Mouse (Mus musculus) kidney, postnatal 10 days (tissue): ENCODE data around the gene Pole3.

Experiments used
- DNase-seq: peaks from one replicate; pipeline ENCODE4 v3.0.0; 2021; ENCODE audit warnings: mixed read lengths

Pole3 gene

GRCm38 (mm10) chr4:62524651-62525488, at the start of gene Pole3, which contains the start of gene 4933430I17Rik:
Gene Pole3 (minus strand): TSS chr4:62525068.
Gene 4933430I17Rik (plus strand): TSS chr4:62525369.
- DNase-seq, result peak; percentile 98

- no peak for DNase-seq
Measured at GRCm38 (mm10) chr4:62570029-62570428, 45.2 kb upstream of the Pole3 start.

- no peak for DNase-seq
Measured at GRCm38 (mm10) chr4:62569603-62570002, 44.7 kb upstream of the Pole3 start.

GRCm38 (mm10) chr4:62568359-62568758, 43.5 kb upstream of the Pole3 start:
- no peak for DNase-seq

- no peak for DNase-seq
Measured at GRCm38 (mm10) chr4:62567696-62568095, 42.8 kb upstream of the Pole3 start.

GRCm38 (mm10) chr4:62566530-62566929, 41.7 kb upstream of the Pole3 start:
- no peak for DNase-seq

GRCm38 (mm10) chr4:62562006-62562405, 37.1 kb upstream of the Pole3 start:
- DNase-seq, result no peak

GRCm38 (mm10) chr4:62561630-62562001, 36.7 kb upstream of the Pole3 start:
- DNase-seq, result no peak

GRCm38 (mm10) chr4:62560963-62561629, 36.2 kb upstream of the Pole3 start:
- peak; percentile 88 for DNase-seq

GRCm38 (mm10) chr4:62559797-62560329, 35.0 kb upstream of the Pole3 start, which contains the start of gene Rgs3:
Gene Rgs3 (plus strand): TSS chr4:62559847.
- DNase-seq, result no peak

- no peak for DNase-seq
Measured at GRCm38 (mm10) chr4:62557436-62557835, 32.6 kb upstream of the Pole3 start.

- no peak for DNase-seq
Measured at GRCm38 (mm10) chr4:62551966-62552365, 27.1 kb upstream of the Pole3 start.

- DNase-seq, result no peak
Measured at GRCm38 (mm10) chr4:62544801-62545200, 19.9 kb upstream of the Pole3 start.

GRCm38 (mm10) chr4:62543782-62544181, 18.9 kb upstream of the Pole3 start:
- no peak for DNase-seq

GRCm38 (mm10) chr4:62541802-62542201, 16.9 kb upstream of the Pole3 start:
- DNase-seq, result no peak

- DNase-seq, result no peak
Measured at GRCm38 (mm10) chr4:62533729-62534128, 8.9 kb upstream of the Pole3 start.

GRCm38 (mm10) chr4:62527655-62528054, 2.8 kb upstream of the Pole3 start:
- no peak for DNase-seq

- DNase-seq, result no peak
Measured at GRCm38 (mm10) chr4:62526256-62526655, 1.4 kb upstream of the Pole3 start.

GRCm38 (mm10) chr4:62525489-62525811, 582 bp upstream of the Pole3 start:
- DNase-seq, result no peak

GRCm38 (mm10) chr4:62520892-62521400, 3.9 kb downstream of the Pole3 start:
- DNase-seq, result no peak

GRCm38 (mm10) chr4:62519849-62520233, 5.0 kb downstream of the Pole3 start, which contains the start of gene Alad:
Gene Alad (minus strand): TSS chr4:62519918.
- peak; percentile 95 for DNase-seq

GRCm38 (mm10) chr4:62519122-62519848, 5.6 kb downstream of the Pole3 start:
- no peak for DNase-seq
